Mouse (Mus musculus) olfactory bulb, adult 2 months (tissue): ENCODE results near the gene Slc7a14.

Experiments used
- CTCF ChIP-seq: fragments of 200-500 bp; IDR thresholded peaks from 2 replicates; pipeline ENCODE4 v1.5.1; 2012; ENCODE audit warnings: low read depth, mild to moderate bottlenecking, low read length, moderate library complexity; ENCODE audit not compliant: insufficient read depth
- POLR2A ChIP-seq: fragments of 200-500 bp; IDR thresholded peaks from 2 replicates; pipeline ENCODE4 v1.6.1; 2012; ENCODE audit warnings: mild to moderate bottlenecking, low read depth, low read length, moderate library complexity; ENCODE audit not compliant: insufficient read depth

- TF ChIP-seq CTCF (no peak), POLR2A (no peak)
These were observed 66.7 kb downstream of the Slc7a14 start for GRCm38 (mm10) chr3:31243478-31243877.
